Mouse (Mus musculus) forebrain, embryonic 12.5 days (tissue): ENCODE data around the gene Rbfox1. TPM values are rescaled to one million over a fixed set of nuclear protein-coding genes. Genes with fewer than 3 reads are reported as not detected.

ENCODE experiments used
- ATAC-seq: fragments of 200-750 bp; cut with Nextera tagmentation; 2 replicates; pipeline ENCODE4 v1.8.0; 2017; ENCODE audit warnings: moderate TSS enrichment; ENCODE audit not compliant: low FRiP score
- H3K27ac ChIP-seq: fragments of 300-500 bp; sonication (generic); 2 replicates; pipeline ENCODE4 v1.5.1; 2016; ENCODE audit warnings: mild to moderate bottlenecking
- H3K27me3 ChIP-seq: fragments of 300-500 bp; sonication (generic); 2 replicates; pipeline ENCODE4 v1.6.1; 2016; ENCODE audit warnings: mild to moderate bottlenecking
- H3K36me3 ChIP-seq: fragments of 300-500 bp; sonication (generic); replicated peaks from 2 replicates; pipeline ENCODE4 v1.6.1; 2016; ENCODE audit warnings: mild to moderate bottlenecking
- H3K4me1 ChIP-seq: fragments of 300-500 bp; sonication (generic); 2 replicates; pipeline ENCODE4 v1.6.1; 2016
- H3K4me2 ChIP-seq: fragments of 300-500 bp; sonication (generic); 2 replicates; pipeline ENCODE4 v1.6.1; 2016; ENCODE audit warnings: mild to moderate bottlenecking, moderate library complexity
- H3K4me3 ChIP-seq: fragments of 300-500 bp; sonication (generic); replicated peaks from 2 replicates; pipeline ENCODE4 v1.5.1; 2016; ENCODE audit warnings: mild to moderate bottlenecking
- H3K9ac ChIP-seq: fragments of 300-500 bp; sonication (generic); 2 replicates; pipeline ENCODE4 v1.6.1; 2016; ENCODE audit warnings: mild to moderate bottlenecking
- H3K9me3 ChIP-seq: fragments of 300-500 bp; sonication (generic); 2 replicates; pipeline ENCODE4 v1.6.1; 2016
- WGBS: fragments of 180-500 bp; shearing (Covaris S2); methylation state at CpG from one replicate; pipeline ENCODE4 v1.1.7; 2016; 5-methylcytosine and 5-hydroxymethylcytosine counted together
- polyA plus RNA-seq: library from polyadenylated mRNA; unstranded; fragments of >200 nt; fragmentation: Nextera tagmentation; extraction: Ambion mirVana; gene quantifications from 2 replicates; pipeline ENCODE4 v1.2.1, GENCODE M21; 2016

The Rbfox1 gene
- polyA plus RNA-seq, 1 experiment from 2014 or later, result 16.2 TPM

GRCm38 (mm10) chr16:6396676-6397409, 511.7 kb downstream of the Rbfox1 start:
- no peak for ATAC-seq

DNA sequence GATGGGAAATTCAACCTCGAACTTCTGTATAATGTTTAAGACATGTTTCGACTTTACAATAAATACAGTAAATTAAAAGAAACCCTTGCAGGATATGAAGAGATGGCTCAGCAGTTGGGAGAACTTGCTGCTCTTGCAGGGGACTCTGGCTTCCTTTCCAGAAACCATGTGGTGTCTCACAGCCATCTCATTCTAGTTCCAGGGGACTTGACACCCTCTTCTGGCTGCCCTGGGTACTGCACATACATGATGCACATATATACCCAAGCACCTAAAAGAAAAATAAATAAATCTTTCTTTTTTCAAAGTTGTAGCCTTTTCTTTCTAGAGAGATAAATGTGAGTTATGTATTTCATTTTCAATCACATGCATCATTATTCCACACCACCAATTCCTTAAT, 512.5 kb downstream of the Rbfox1 start:
- Histone ChIP-seq H3K36me3 (no peaks in the 10 kb centered on the region), H3K4me1 (no peaks in the 10 kb centered on the region), H3K9me3 (no peaks in the 10 kb centered on the region), H3K4me2 (no peak overlapping the region), H3K4me3 (no peak overlapping the region), H3K27me3 (no peaks in the 10 kb centered on the region), H3K27ac (no peak overlapping the region), H3K9ac (no peak overlapping the region)
- ATAC-seq, result no peak
- WGBS, result 91% methylated on average over 2 of the region's 2 CpGs

More at GRCm38 (mm10) chr16:6396676-6397409, 511.7 kb downstream of the Rbfox1 start:
- H3K4me3 ChIP-seq, result no peak overlapping the region
- no peaks in the 10 kb centered on the region for H3K9me3 ChIP-seq
- H3K27me3 ChIP-seq, result no peaks in the 10 kb centered on the region
- H3K36me3 ChIP-seq, result no peaks in the 10 kb centered on the region
- WGBS, result 59% methylated on average over 8 of the region's 8 CpGs
- H3K27ac ChIP-seq, result no peak overlapping the region
- no peaks in the 10 kb centered on the region for H3K4me1 ChIP-seq
- no peak overlapping the region for H3K4me2 ChIP-seq
- no peak overlapping the region for H3K9ac ChIP-seq

DNA sequence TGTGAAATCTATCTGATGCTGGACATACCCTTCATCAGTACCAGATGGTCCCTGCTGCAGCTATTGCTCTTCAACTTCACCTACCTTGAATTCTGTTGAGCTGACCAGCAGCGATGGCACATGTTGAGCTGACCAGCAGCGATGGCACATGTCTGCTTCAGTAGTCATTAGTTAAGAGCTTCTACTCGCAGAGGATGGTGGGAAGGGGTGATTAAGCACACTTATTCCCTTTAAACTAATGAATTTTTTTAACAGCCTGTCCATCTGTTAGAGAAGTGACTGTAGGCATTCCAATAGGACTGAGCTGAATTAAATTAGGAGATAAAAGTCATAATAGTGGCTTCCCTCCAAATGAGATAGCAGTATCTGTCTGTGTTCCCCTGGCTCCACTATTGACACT, 517.7 kb downstream of the Rbfox1 start:
- Histone ChIP-seq H3K36me3 (no peaks in the 10 kb centered on the region), H3K9ac (no peak overlapping the region), H3K4me3 (no peak overlapping the region), H3K27me3 (no peaks in the 10 kb centered on the region), H3K4me2 (no peak overlapping the region), H3K9me3 (no peaks in the 10 kb centered on the region), H3K27ac (no peak overlapping the region), H3K4me1 (no peaks in the 10 kb centered on the region)
- no peak for ATAC-seq
- WGBS, result 86% methylated on average over 3 of the region's 3 CpGs

- H3K9me3 ChIP-seq, result no peaks in the 10 kb centered on the region
- WGBS, result 17% methylated on average over 2 of the region's 2 CpGs
- no peaks in the 10 kb centered on the region for H3K36me3 ChIP-seq
- 0 out of 2 replicates have a peak, but pooled peaks cover 2% of the 10 kb centered on the region for H3K27me3 ChIP-seq
- H3K9ac ChIP-seq, result no peak overlapping the region
- no peak overlapping the region for H3K4me2 ChIP-seq
- no peaks in the 10 kb centered on the region for H3K4me1 ChIP-seq
- no peak for ATAC-seq
- H3K4me3 ChIP-seq, result no peak overlapping the region
- H3K27ac ChIP-seq, result no peak overlapping the region
Observed at GRCm38 (mm10) chr16:6414846-6415245, 529.7 kb downstream of the Rbfox1 start.

GRCm38 (mm10) chr16:6421623-6422145, 536.5 kb downstream of the Rbfox1 start:
- no peak overlapping the region for H3K4me2 ChIP-seq
- no peak overlapping the region for H3K9ac ChIP-seq
- H3K36me3 ChIP-seq, result no peaks in the 10 kb centered on the region
- no peaks in the 10 kb centered on the region for H3K9me3 ChIP-seq
- 38% methylated on average over 3 of the region's 3 CpGs for WGBS
- H3K4me1 ChIP-seq, result no peaks in the 10 kb centered on the region
- H3K27ac ChIP-seq, result no peak overlapping the region
- ATAC-seq, result no peak
- 0 out of 2 replicates have a peak, but pooled peaks cover 3% of the 10 kb centered on the region for H3K27me3 ChIP-seq
- no peak overlapping the region for H3K4me3 ChIP-seq

- Histone ChIP-seq H3K27ac (no peak overlapping the region), H3K4me3 (no peak overlapping the region), H3K36me3 (no peaks in the 10 kb centered on the region), H3K9me3 (no peaks in the 10 kb centered on the region), H3K4me1 (no peaks in the 10 kb centered on the region), H3K27me3 (0 out of 2 replicates have a peak, but pooled peaks cover 3% of the 10 kb centered on the region), H3K4me2 (no peak overlapping the region), H3K9ac (no peak overlapping the region)
- no peak for ATAC-seq
- 91% methylated on average over 4 of the region's 4 CpGs for WGBS
Observed at GRCm38 (mm10) chr16:6423878-6424409, 538.8 kb downstream of the Rbfox1 start.

GRCm38 (mm10) chr16:6424738-6425137, 539.6 kb downstream of the Rbfox1 start:
- 0 out of 2 replicates have a peak, but pooled peaks cover 2% of the 10 kb centered on the region for H3K27me3 ChIP-seq
- no peak overlapping the region for H3K4me2 ChIP-seq
- no peak overlapping the region for H3K4me3 ChIP-seq
- no peak overlapping the region for H3K27ac ChIP-seq
- no peaks in the 10 kb centered on the region for H3K4me1 ChIP-seq
- no peaks in the 10 kb centered on the region for H3K36me3 ChIP-seq
- no peak overlapping the region for H3K9ac ChIP-seq
- no peaks in the 10 kb centered on the region for H3K9me3 ChIP-seq
- 82% methylated on average over 2 of the region's 2 CpGs for WGBS
- ATAC-seq, result no peak

- Histone ChIP-seq H3K36me3 (no peaks in the 10 kb centered on the region), H3K4me2 (no peak overlapping the region), H3K27ac (no peak overlapping the region), H3K9me3 (no peaks in the 10 kb centered on the region), H3K27me3 (no peaks in the 10 kb centered on the region), H3K4me3 (no peak overlapping the region), H3K4me1 (no peaks in the 10 kb centered on the region), H3K9ac (no peak overlapping the region)
- 70% methylated on average over 12 of the region's 12 CpGs for WGBS
- no peak for ATAC-seq
Observed at GRCm38 (mm10) chr16:6427292-6428281, 542.4 kb downstream of the Rbfox1 start.

DNA sequence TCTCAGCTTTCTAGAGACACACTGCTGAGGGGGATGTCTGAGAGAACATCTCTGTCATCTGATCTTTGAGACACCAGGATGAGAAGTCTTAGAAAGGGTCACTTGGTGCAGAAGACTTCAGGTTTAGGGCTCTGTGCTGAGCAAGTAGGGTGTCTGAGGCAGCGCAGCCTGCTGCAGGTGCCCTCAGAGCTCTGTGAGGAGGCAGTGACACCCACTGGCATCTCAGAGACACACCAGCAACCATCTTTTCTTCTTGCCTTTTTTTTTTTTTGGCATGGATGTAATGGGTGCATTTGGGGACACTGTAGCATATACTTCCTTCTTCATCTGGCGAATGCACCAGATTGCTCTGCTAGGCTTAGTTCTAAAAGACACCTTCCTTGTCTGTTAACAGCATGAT, 545.8 kb downstream of the Rbfox1 start:
- Histone ChIP-seq H3K9me3 (no peaks in the 10 kb centered on the region), H3K4me1 (no peaks in the 10 kb centered on the region), H3K36me3 (no peaks in the 10 kb centered on the region), H3K27ac (no peak overlapping the region), H3K27me3 (no peaks in the 10 kb centered on the region), H3K4me2 (no peak overlapping the region), H3K9ac (no peak overlapping the region), H3K4me3 (no peak overlapping the region)
- ATAC-seq, result no peak
- WGBS, result 91% methylated on average over 2 of the region's 2 CpGs

DNA sequence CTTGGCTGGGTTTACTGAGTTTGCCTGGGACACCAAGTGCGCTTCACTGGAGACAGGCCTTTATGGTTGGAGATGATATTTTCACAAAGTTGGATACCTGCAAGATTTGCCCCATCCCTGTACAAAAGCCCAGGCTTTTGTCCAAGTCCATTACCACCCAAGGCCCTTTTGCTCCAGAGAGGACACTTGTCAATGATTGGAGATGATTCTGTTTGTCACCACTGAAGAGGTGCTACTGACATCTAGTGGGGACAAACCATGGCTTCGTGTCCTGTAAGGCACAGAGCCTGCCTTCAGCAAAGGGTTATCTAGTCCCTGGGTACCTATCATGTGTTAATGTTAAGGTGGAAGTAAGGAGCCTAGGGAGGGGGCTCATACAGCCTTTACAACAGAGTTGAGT, 551.3 kb downstream of the Rbfox1 start:
- no peak for ATAC-seq
- 61% methylated on average over 2 of the region's 2 CpGs for WGBS
- no peak overlapping the region for H3K4me2 ChIP-seq

DNA sequence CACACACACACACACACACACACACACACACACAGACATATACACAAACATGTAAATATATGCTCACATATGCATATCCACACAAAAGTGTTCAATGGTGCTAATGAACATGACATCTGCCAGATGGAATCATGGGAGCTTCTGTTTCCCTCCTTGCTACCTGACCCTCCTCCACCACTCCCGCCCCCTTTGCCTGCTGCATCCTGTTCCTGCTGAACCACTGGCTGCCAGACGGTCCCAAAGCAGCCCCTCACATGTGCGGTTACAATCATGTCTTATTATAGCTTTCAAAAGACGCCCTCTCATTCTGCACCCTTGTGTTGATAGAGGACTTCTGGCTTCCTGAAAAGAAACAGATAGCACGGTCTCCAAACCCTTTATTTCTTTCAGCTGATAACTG, 563.1 kb downstream of the Rbfox1 start:
- no peak overlapping the region for H3K9ac ChIP-seq
- H3K27me3 ChIP-seq, result no peaks in the 10 kb centered on the region
- H3K4me2 ChIP-seq, result no peak overlapping the region
- 0 out of 2 replicates have a peak overlapping the region, but pooled peaks have one; percentile 43 for H3K27ac ChIP-seq
- peak; percentile 30; the same call in 1 of the 2 replicates for ATAC-seq
- H3K36me3 ChIP-seq, result no peaks in the 10 kb centered on the region
- H3K4me1 ChIP-seq, result 0 out of 2 replicates have a peak, but pooled peaks cover 3% of the 10 kb centered on the region
- 36% methylated on average over 5 of the region's 5 CpGs for WGBS
- H3K4me3 ChIP-seq, result no peak overlapping the region
- no peaks in the 10 kb centered on the region for H3K9me3 ChIP-seq

More for the DNA sequence above, 551.3 kb downstream of the Rbfox1 start:
- Histone ChIP-seq H3K4me3 (no peak overlapping the region), H3K9ac (no peak overlapping the region), H3K9me3 (no peaks in the 10 kb centered on the region), H3K36me3 (no peaks in the 10 kb centered on the region), H3K4me1 (no peaks in the 10 kb centered on the region), H3K27ac (no peak overlapping the region), H3K27me3 (no peaks in the 10 kb centered on the region)

DNA sequence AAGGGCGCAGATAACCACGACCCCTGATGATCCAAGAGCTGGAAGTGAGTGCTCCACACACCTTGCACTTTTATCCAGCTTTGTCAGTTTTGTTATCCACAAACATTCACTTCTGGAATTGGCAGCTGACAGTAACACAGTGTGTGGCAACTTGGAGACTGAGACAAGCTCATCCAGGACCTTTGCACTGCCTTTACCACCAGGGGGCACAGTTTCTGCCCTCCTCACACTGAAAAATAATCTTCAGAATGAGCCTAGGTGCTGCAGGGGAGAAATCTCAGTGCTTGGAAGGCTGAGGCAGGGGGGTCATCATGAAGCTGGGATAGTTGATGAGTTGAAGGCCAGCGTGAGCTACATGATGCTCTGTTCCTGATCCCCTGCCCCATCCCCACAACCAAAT, 570.2 kb downstream of the Rbfox1 start:
- Histone ChIP-seq H3K36me3 (no peaks in the 10 kb centered on the region), H3K27me3 (no peaks in the 10 kb centered on the region), H3K4me3 (no peak overlapping the region), H3K4me1 (no peaks in the 10 kb centered on the region), H3K9ac (no peak overlapping the region), H3K27ac (no peak overlapping the region), H3K9me3 (no peaks in the 10 kb centered on the region), H3K4me2 (no peak overlapping the region)
- no peak for ATAC-seq
- 82% methylated on average over 3 of the region's 3 CpGs for WGBS
